Mouse (Mus musculus): ENCODE results near the gene Spag6. TPM values are rescaled to one million over a fixed set of nuclear protein-coding genes. Genes with fewer than 3 reads are reported as not detected.

The Spag6 gene
- 97.3 and 108 TPM in 2 replicates for polyA plus RNA-seq (2012; rRNA removed)

GRCm38 (mm10) chr2:18693871-18694610, at the start of gene Spag6:
Gene Spag6 (plus strand): TSS chr2:18694032.
- Histone ChIP-seq H3K36me3 (ENCODE audit: control insufficient read depth, insufficient read depth, low read length) (no peaks in the 10 kb centered on the region), H3K4me1 (ENCODE audit: control insufficient read depth, insufficient read depth, low read length) (peaks cover 16% of the 10 kb centered on the region), H3K27ac (ENCODE audit: control insufficient read depth, insufficient read depth, low read depth, low read length) (peak within 1 kb of the TSS; percentile 89), H3K4me3 (ENCODE audit: control insufficient read depth, low read depth, low read length) (peak within 1 kb of the TSS; percentile 91), H3K27me3 (ENCODE audit: control insufficient read depth, insufficient read depth, low read length) (peaks cover 4% of the 10 kb centered on the region; the same call in 1 of the 2 replicates)
- TF ChIP-seq POLR2A (IDR thresholded peaks at IDR 0.05; ENCODE audit: control insufficient read depth, low read depth, low read length), result no peak; the same call in 1 of the 2 replicates
- TF ChIP-seq CTCF (IDR thresholded peaks at IDR 0.05; ENCODE audit: control insufficient read depth, insufficient read depth, insufficient replicate concordance, low read depth, low read length), result no peak

GRCm38 (mm10) chr2:18648563-18648962, 45.3 kb upstream of the Spag6 start:
- TF ChIP-seq POLR2A (IDR thresholded peaks at IDR 0.05; ENCODE audit: control insufficient read depth, low read depth, low read length) (no peak), CTCF (IDR thresholded peaks at IDR 0.05; ENCODE audit: control insufficient read depth, insufficient read depth, insufficient replicate concordance, low read depth, low read length) (no peak)
- Histone ChIP-seq H3K4me1 (ENCODE audit: control insufficient read depth, insufficient read depth, low read length) (no peaks in the 10 kb centered on the region), H3K27me3 (ENCODE audit: control insufficient read depth, insufficient read depth, low read length) (no peaks in the 10 kb centered on the region), H3K36me3 (ENCODE audit: control insufficient read depth, insufficient read depth, low read length) (no peaks in the 10 kb centered on the region), H3K27ac (ENCODE audit: control insufficient read depth, insufficient read depth, low read depth, low read length) (no peak overlapping the region), H3K4me3 (ENCODE audit: control insufficient read depth, low read depth, low read length) (no peak overlapping the region)

- no peaks in the 10 kb centered on the region for H3K36me3 ChIP-seq (ENCODE audit: control insufficient read depth, insufficient read depth, low read length)
- no peak overlapping the region for H3K4me3 ChIP-seq (ENCODE audit: control insufficient read depth, low read depth, low read length)
- no peaks in the 10 kb centered on the region for H3K27me3 ChIP-seq (ENCODE audit: control insufficient read depth, insufficient read depth, low read length)
- no peak overlapping the region for H3K27ac ChIP-seq (ENCODE audit: control insufficient read depth, insufficient read depth, low read depth, low read length)
- H3K4me1 ChIP-seq (ENCODE audit: control insufficient read depth, insufficient read depth, low read length), result no peaks in the 10 kb centered on the region
- TF ChIP-seq CTCF (IDR thresholded peaks at IDR 0.05; ENCODE audit: control insufficient read depth, insufficient read depth, insufficient replicate concordance, low read depth, low read length) (no peak), POLR2A (IDR thresholded peaks at IDR 0.05; ENCODE audit: control insufficient read depth, low read depth, low read length) (no peak)
These were observed 39.0 kb upstream of the Spag6 start for GRCm38 (mm10) chr2:18654821-18655220.

GRCm38 (mm10) chr2:18664003-18664402, 29.8 kb upstream of the Spag6 start:
- Histone ChIP-seq H3K4me1 (ENCODE audit: control insufficient read depth, insufficient read depth, low read length) (no peaks in the 10 kb centered on the region), H3K4me3 (ENCODE audit: control insufficient read depth, low read depth, low read length) (no peak overlapping the region), H3K27me3 (ENCODE audit: control insufficient read depth, insufficient read depth, low read length) (no peaks in the 10 kb centered on the region), H3K36me3 (ENCODE audit: control insufficient read depth, insufficient read depth, low read length) (no peaks in the 10 kb centered on the region), H3K27ac (ENCODE audit: control insufficient read depth, insufficient read depth, low read depth, low read length) (no peak overlapping the region)
- TF ChIP-seq CTCF (IDR thresholded peaks at IDR 0.05; ENCODE audit: control insufficient read depth, insufficient read depth, insufficient replicate concordance, low read depth, low read length), result no peak
- TF ChIP-seq POLR2A (IDR thresholded peaks at IDR 0.05; ENCODE audit: control insufficient read depth, low read depth, low read length), result no peak

GRCm38 (mm10) chr2:18671041-18671440, 22.8 kb upstream of the Spag6 start:
- Histone ChIP-seq H3K4me3 (ENCODE audit: control insufficient read depth, low read depth, low read length) (no peak overlapping the region), H3K36me3 (ENCODE audit: control insufficient read depth, insufficient read depth, low read length) (no peaks in the 10 kb centered on the region), H3K27me3 (ENCODE audit: control insufficient read depth, insufficient read depth, low read length) (no peaks in the 10 kb centered on the region), H3K27ac (ENCODE audit: control insufficient read depth, insufficient read depth, low read depth, low read length) (no peak overlapping the region), H3K4me1 (ENCODE audit: control insufficient read depth, insufficient read depth, low read length) (peaks cover 3% of the 10 kb centered on the region)
- TF ChIP-seq CTCF (IDR thresholded peaks at IDR 0.05; ENCODE audit: control insufficient read depth, insufficient read depth, insufficient replicate concordance, low read depth, low read length) (no peak), POLR2A (IDR thresholded peaks at IDR 0.05; ENCODE audit: control insufficient read depth, low read depth, low read length) (no peak)

- H3K27ac ChIP-seq (ENCODE audit: control insufficient read depth, insufficient read depth, low read depth, low read length), result peak within 1 kb of the TSS; percentile 94
- peak within 1 kb of the TSS; percentile 91 for H3K4me3 ChIP-seq (ENCODE audit: control insufficient read depth, low read depth, low read length)
- no peaks in the 10 kb centered on the region for H3K27me3 ChIP-seq (ENCODE audit: control insufficient read depth, insufficient read depth, low read length)
- TF ChIP-seq POLR2A (IDR thresholded peaks at IDR 0.05; ENCODE audit: control insufficient read depth, low read depth, low read length), result peak; percentile 78
- TF ChIP-seq CTCF (IDR thresholded peaks at IDR 0.05; ENCODE audit: control insufficient read depth, insufficient read depth, insufficient replicate concordance, low read depth, low read length), result 0 out of 2 replicates have a peak, but pooled peaks have one; percentile 3
- H3K4me1 ChIP-seq (ENCODE audit: control insufficient read depth, insufficient read depth, low read length), result peaks cover 3% of the 10 kb centered on the region
- H3K36me3 ChIP-seq (ENCODE audit: control insufficient read depth, insufficient read depth, low read length), result no peaks in the 10 kb centered on the region
These were observed 21.6 kb upstream of the Spag6 start, which contains the start of gene Commd3 for GRCm38 (mm10) chr2:18672133-18672765. Gene Commd3 (plus strand): TSS chr2:18672384.

GRCm38 (mm10) chr2:18672766-18673164, 21.1 kb upstream of the Spag6 start:
- H3K4me3 ChIP-seq (ENCODE audit: control insufficient read depth, low read depth, low read length), result peak overlapping the region; percentile 91
- H3K36me3 ChIP-seq (ENCODE audit: control insufficient read depth, insufficient read depth, low read length), result no peaks in the 10 kb centered on the region
- no peaks in the 10 kb centered on the region for H3K27me3 ChIP-seq (ENCODE audit: control insufficient read depth, insufficient read depth, low read length)
- TF ChIP-seq POLR2A (IDR thresholded peaks at IDR 0.05; ENCODE audit: control insufficient read depth, low read depth, low read length), result no peak; the same call in 1 of the 2 replicates
- no peak for TF ChIP-seq CTCF (IDR thresholded peaks at IDR 0.05; ENCODE audit: control insufficient read depth, insufficient read depth, insufficient replicate concordance, low read depth, low read length)
- peak overlapping the region; percentile 94 for H3K27ac ChIP-seq (ENCODE audit: control insufficient read depth, insufficient read depth, low read depth, low read length)
- peaks cover 3% of the 10 kb centered on the region for H3K4me1 ChIP-seq (ENCODE audit: control insufficient read depth, insufficient read depth, low read length)

Data from testis, adult 2 months (tissue).